ENCODE assay signal across 27 mouse cellular contexts in genomic region chr7:40736971-40737468, GRCm38 (mm10).
A peak's percentile ranks its signal among the peaks of the same experiment; 100 is the strongest.
DNase-seq lines count a peak whose midpoint lies in the region; ATAC-seq lines count a peak whose summit lies in the region.
"Had no signal": no experiment of that assay in that cellular context is flagged by ENCODE, and none has a peak within 500 bp of the region (broad histone marks: within the 10 kb centered on the region; RNA-seq: fewer than 3 reads in every experiment).

No protein-coding gene starts in this region.

- no peaks in the 10 kb centered on the region for H3K9me3 ChIP-seq in midbrain, embryonic 11.5 days (ENCODE audit: control insufficient read depth, low read length)
- no peaks in the 10 kb centered on the region for H3K9me3 ChIP-seq in midbrain, embryonic 10.5 days (replicated peaks)
- H3K9me3 ChIP-seq in midbrain, embryonic 15.5 days, result no peaks in the 10 kb centered on the region
- no peaks in the 10 kb centered on the region for H3K9me3 ChIP-seq in midbrain, embryonic 16.5 days (replicated peaks; ENCODE audit: control insufficient read depth, low read length, poor library complexity, severe bottlenecking)
- H3K9me3 ChIP-seq: embryonic facial prominence, embryonic 10.5 days; embryonic facial prominence, embryonic 13.5 days; forebrain, embryonic 12.5 days; forebrain, embryonic 15.5 days; heart, embryonic 15.5 days; hindbrain, embryonic 10.5 days had no signal

- H3K27ac ChIP-seq in midbrain, embryonic 11.5 days (ENCODE audit: low read depth, low read length), result no peak overlapping the region
- no peak overlapping the region for H3K27ac ChIP-seq in midbrain, embryonic 10.5 days (replicated peaks)
- H3K27ac ChIP-seq in midbrain, embryonic 15.5 days, result peak overlapping the region; percentile 37; the same call in 1 of the 2 replicates
- no peak overlapping the region for H3K27ac ChIP-seq in midbrain, embryonic 16.5 days (ENCODE audit: low read length)
- H3K27ac ChIP-seq: embryonic facial prominence, embryonic 10.5 days; embryonic facial prominence, embryonic 13.5 days; forebrain, embryonic 12.5 days; forebrain, embryonic 15.5 days; heart, embryonic 15.5 days; hindbrain, embryonic 10.5 days; hindbrain, embryonic 14.5 days had no signal

- H3K4me1 ChIP-seq in midbrain, embryonic 11.5 days (ENCODE audit: control insufficient read depth, insufficient read depth, low read length), result no peaks in the 10 kb centered on the region
- H3K4me1 ChIP-seq in midbrain, embryonic 10.5 days, result no peaks in the 10 kb centered on the region
- peaks cover 3% of the 10 kb centered on the region; the same call in 1 of the 2 replicates for H3K4me1 ChIP-seq in midbrain, embryonic 15.5 days
- H3K4me1 ChIP-seq in midbrain, embryonic 16.5 days (ENCODE audit: control insufficient read depth, insufficient read depth, low read length), result peaks cover 3% of the 10 kb centered on the region; the same call in 1 of the 2 replicates
- H3K4me1 ChIP-seq: embryonic facial prominence, embryonic 10.5 days; embryonic facial prominence, embryonic 13.5 days; forebrain, embryonic 12.5 days; heart, embryonic 15.5 days; hindbrain, embryonic 10.5 days had no signal

- WGBS in midbrain, embryonic 11.5 days, result 66% methylated on average over 6 of the region's 6 CpGs
- WGBS in midbrain, embryonic 10.5 days, result 67% methylated on average over 6 of the region's 6 CpGs
- 57% methylated on average over 6 of the region's 6 CpGs for WGBS in midbrain, embryonic 15.5 days
- 56% methylated on average over 6 of the region's 6 CpGs for WGBS in midbrain, embryonic 16.5 days

- H3K36me3 ChIP-seq in midbrain, embryonic 11.5 days (ENCODE audit: control insufficient read depth, insufficient read depth, low read length), result no peaks in the 10 kb centered on the region
- H3K36me3 ChIP-seq in midbrain, embryonic 10.5 days, result no peaks in the 10 kb centered on the region
- H3K36me3 ChIP-seq in midbrain, embryonic 15.5 days (replicated peaks), result no peaks in the 10 kb centered on the region
- H3K36me3 ChIP-seq in midbrain, embryonic 16.5 days (ENCODE audit: control insufficient read depth, insufficient read depth, low read length), result no peaks in the 10 kb centered on the region
- H3K36me3 ChIP-seq: embryonic facial prominence, embryonic 10.5 days; embryonic facial prominence, embryonic 13.5 days; forebrain, embryonic 12.5 days; forebrain, embryonic 15.5 days; heart, embryonic 15.5 days; hindbrain, embryonic 10.5 days had no signal

- H3K4me3 ChIP-seq in midbrain, embryonic 11.5 days (ENCODE audit: low read depth, low read length), result no peak overlapping the region
- H3K4me3 ChIP-seq in midbrain, embryonic 10.5 days, result no peak overlapping the region
- no peak overlapping the region for H3K4me3 ChIP-seq in midbrain, embryonic 15.5 days
- no peak overlapping the region for H3K4me3 ChIP-seq in midbrain, embryonic 16.5 days (ENCODE audit: low read depth, low read length)
- H3K4me3 ChIP-seq: embryonic facial prominence, embryonic 10.5 days; embryonic facial prominence, embryonic 13.5 days; erythroblast, embryonic 14.5 days; forebrain, embryonic 12.5 days; forebrain, embryonic 15.5 days; heart, embryonic 15.5 days; hindbrain, embryonic 10.5 days had no signal

- no peak overlapping the region for H3K9ac ChIP-seq in midbrain, embryonic 11.5 days (ENCODE audit: low read length)
- no peak overlapping the region for H3K9ac ChIP-seq in midbrain, embryonic 15.5 days
- H3K9ac ChIP-seq in midbrain, embryonic 16.5 days (ENCODE audit: low read depth, low read length), result no peak overlapping the region
- H3K9ac ChIP-seq: embryonic facial prominence, embryonic 13.5 days; forebrain, embryonic 12.5 days; forebrain, embryonic 15.5 days; heart, embryonic 15.5 days; hindbrain, embryonic 14.5 days had no signal

- H3K4me2 ChIP-seq in midbrain, embryonic 11.5 days, result no peak overlapping the region
- H3K4me2 ChIP-seq in midbrain, embryonic 15.5 days, result no peak overlapping the region
- H3K4me2 ChIP-seq in midbrain, embryonic 16.5 days (ENCODE audit: low read length), result no peak overlapping the region
- H3K4me2 ChIP-seq: embryonic facial prominence, embryonic 13.5 days; forebrain, embryonic 12.5 days; forebrain, embryonic 15.5 days; heart, embryonic 11.5 days; heart, embryonic 15.5 days; hindbrain, embryonic 14.5 days had no signal

- no peak for ATAC-seq in midbrain, embryonic 11.5 days (ENCODE audit: low FRiP score)
- ATAC-seq in midbrain, embryonic 15.5 days (replicated peaks), result peak; percentile 77
- peak; percentile 75; the same call in 1 of the 2 replicates for ATAC-seq in midbrain, embryonic 16.5 days
- ATAC-seq: CD4-positive, CD25-positive, alpha-beta regulatory T cell, adult 4 months had no signal

- H3K27me3 ChIP-seq in midbrain, embryonic 11.5 days (ENCODE audit: control insufficient read depth, insufficient read depth, low read length), result no peaks in the 10 kb centered on the region
- H3K27me3 ChIP-seq in midbrain, embryonic 10.5 days (ENCODE audit: low read depth, poor library complexity, severe bottlenecking), result no peaks in the 10 kb centered on the region
- no peaks in the 10 kb centered on the region for H3K27me3 ChIP-seq in midbrain, embryonic 15.5 days (replicated peaks)
- no peaks in the 10 kb centered on the region for H3K27me3 ChIP-seq in midbrain, embryonic 16.5 days (ENCODE audit: control insufficient read depth, insufficient read depth, low read depth, low read length)
- H3K27me3 ChIP-seq: embryonic facial prominence, embryonic 13.5 days; forebrain, embryonic 12.5 days; forebrain, embryonic 15.5 days; heart, embryonic 15.5 days had no signal

- DNase-seq in midbrain, embryonic 11.5 days (ENCODE audit: low spot score, missing footprints), result peak; percentile 4
- DNase-seq in midbrain, embryonic 10.5 days (ENCODE audit: low spot score), result no peak
- no peak for DNase-seq in embryo, embryonic 10.5 days (ENCODE audit: low spot score)
- DNase-seq in kidney, adult 18-20 months, result no peak
- DNase-seq: adrenal gland, adult 2 months; adrenal gland, postnatal 14 days; cerebellum, adult 11 months; cerebellum, adult 2 months; cerebellum, adult 9-11 months; cerebellum, postnatal 25 days; embryo, embryonic 11 days; gastrocnemius, postnatal 10 days; gastrocnemius, postnatal 36 days; heart, postnatal 10 days; heart, postnatal 36 days had no signal
